Mouse (Mus musculus) hindbrain, embryonic 15.5 days (tissue): ENCODE data around the gene Wbp1l. TPM values are rescaled to one million over a fixed set of nuclear protein-coding genes. Genes with fewer than 3 reads are reported as not detected.
A peak's percentile ranks its signal among the peaks of the same experiment; 100 is the strongest.

Experiments used
- ATAC-seq: fragments of 200-750 bp; cut with Nextera tagmentation; 2 replicates; pipeline ENCODE4 v1.8.0; 2017; ENCODE audit warnings: low read depth, moderate number of reproducible peaks, moderate TSS enrichment; ENCODE audit not compliant: low FRiP score
- H3K27ac ChIP-seq: fragments of 300-500 bp; sonication (generic); replicated peaks from 2 replicates; pipeline ENCODE4 v1.5.1; 2015; ENCODE audit warnings: mild to moderate bottlenecking, inconsistent platforms
- H3K27me3 ChIP-seq: fragments of 300-500 bp; sonication (generic); 2 replicates; pipeline ENCODE4 v1.6.1; 2015; ENCODE audit warnings: control low read depth, inconsistent platforms
- H3K36me3 ChIP-seq: fragments of 300-500 bp; sonication (generic); 2 replicates; pipeline ENCODE4 v1.6.1; 2015; ENCODE audit warnings: control low read depth, inconsistent platforms
- H3K4me1 ChIP-seq: fragments of 300-500 bp; sonication (generic); replicated peaks from 2 replicates; pipeline ENCODE4 v1.6.1; 2015; ENCODE audit warnings: control low read depth, inconsistent platforms
- H3K4me2 ChIP-seq: fragments of 300-500 bp; sonication (generic); 2 replicates; pipeline ENCODE4 v1.6.1; 2015; ENCODE audit warnings: moderate library complexity, mild to moderate bottlenecking, inconsistent platforms
- H3K4me3 ChIP-seq: fragments of 300-500 bp; sonication (generic); 2 replicates; pipeline ENCODE4 v1.5.1; 2015; ENCODE audit warnings: mild to moderate bottlenecking, inconsistent platforms
- H3K9ac ChIP-seq: fragments of 300-500 bp; sonication (generic); 2 replicates; pipeline ENCODE4 v1.6.1; 2015; ENCODE audit warnings: inconsistent platforms
- H3K9me3 ChIP-seq: fragments of 300-500 bp; sonication (generic); 2 replicates; pipeline ENCODE4 v1.6.1; 2016; ENCODE audit warnings: control low read depth, inconsistent platforms
- WGBS: fragments of 180-500 bp; shearing (Covaris S2); methylation state at CpG from one replicate; pipeline ENCODE4 v1.1.7; 2015; 5-methylcytosine and 5-hydroxymethylcytosine counted together
- polyA plus RNA-seq: library from polyadenylated mRNA; unstranded; fragments of >200 nt; fragmentation: Nextera tagmentation; extraction: Ambion mirVana; gene quantifications from 2 replicates; pipeline ENCODE4 v1.2.1, GENCODE M21; 2015

Gene Wbp1l
- polyA plus RNA-seq, 1 experiment from 2014 or later, result 41.1 TPM

GRCm38 (mm10) chr19:46697840-46698517, 99.1 kb downstream of the Wbp1l start:
- 54% methylated on average over 19 of the region's 19 CpGs for WGBS
- H3K36me3 ChIP-seq, result peaks cover 20% of the 10 kb centered on the region; the same call in 1 of the 2 replicates

GRCm38 (mm10) chr19:46699011-46699481, 100.2 kb downstream of the Wbp1l start:
- Histone ChIP-seq H3K9me3 (no peaks in the 10 kb centered on the region), H3K4me1 (no peaks in the 10 kb centered on the region), H3K27ac (no peak overlapping the region), H3K4me2 (no peak overlapping the region), H3K9ac (no peak overlapping the region), H3K4me3 (no peak overlapping the region), H3K36me3 (peaks cover 20% of the 10 kb centered on the region; the same call in 1 of the 2 replicates), H3K27me3 (no peaks in the 10 kb centered on the region)
- ATAC-seq, result no peak
- WGBS, result 77% methylated on average over 10 of the region's 10 CpGs

More at GRCm38 (mm10) chr19:46697840-46698517, 99.1 kb downstream of the Wbp1l start:
- no peak for ATAC-seq
- no peaks in the 10 kb centered on the region for H3K27me3 ChIP-seq
- H3K9me3 ChIP-seq, result no peaks in the 10 kb centered on the region
- no peak overlapping the region for H3K4me2 ChIP-seq
- H3K4me1 ChIP-seq, result no peaks in the 10 kb centered on the region
- H3K9ac ChIP-seq, result no peak overlapping the region
- H3K4me3 ChIP-seq, result no peak overlapping the region
- no peak overlapping the region for H3K27ac ChIP-seq

- Histone ChIP-seq H3K27me3 (no peaks in the 10 kb centered on the region), H3K9me3 (no peaks in the 10 kb centered on the region), H3K4me1 (no peaks in the 10 kb centered on the region), H3K36me3 (peaks cover 18% of the 10 kb centered on the region; the same call in 1 of the 2 replicates), H3K9ac (no peak overlapping the region), H3K4me2 (no peak overlapping the region), H3K27ac (no peak overlapping the region), H3K4me3 (no peak overlapping the region)
- no peak for ATAC-seq
- 88% methylated on average over 9 of the region's 9 CpGs for WGBS
Observed at GRCm38 (mm10) chr19:46701156-46701555, 102.3 kb downstream of the Wbp1l start.

- 63% methylated on average over 7 of the region's 7 CpGs for WGBS
- no peak overlapping the region for H3K9ac ChIP-seq
Observed at GRCm38 (mm10) chr19:46705779-46706495, 107.1 kb downstream of the Wbp1l start.

GRCm38 (mm10) chr19:46706540-46707295, 107.8 kb downstream of the Wbp1l start:
- Histone ChIP-seq H3K36me3 (peaks cover 3% of the 10 kb centered on the region; the same call in 1 of the 2 replicates), H3K9ac (no peak overlapping the region; the same call in 1 of the 2 replicates), H3K9me3 (no peaks in the 10 kb centered on the region), H3K27me3 (no peaks in the 10 kb centered on the region), H3K4me2 (peak overlapping the region; percentile 59), H3K4me3 (peak overlapping the region; percentile 41), H3K27ac (no peak overlapping the region), H3K4me1 (peaks cover 8% of the 10 kb centered on the region; the same call in 1 of the 2 replicates)
- ATAC-seq, result no peak
- 81% methylated on average over 9 of the region's 9 CpGs for WGBS

More at GRCm38 (mm10) chr19:46705779-46706495, 107.1 kb downstream of the Wbp1l start:
- ATAC-seq, result no peak
- Histone ChIP-seq H3K4me3 (no peak overlapping the region), H3K4me2 (no peak overlapping the region), H3K27me3 (no peaks in the 10 kb centered on the region), H3K9me3 (no peaks in the 10 kb centered on the region), H3K36me3 (peaks cover 8% of the 10 kb centered on the region; the same call in 1 of the 2 replicates), H3K27ac (no peak overlapping the region), H3K4me1 (peaks cover 8% of the 10 kb centered on the region; the same call in 1 of the 2 replicates)

Other genes with a start within 250 kb of the Wbp1l start
- gene 2310034G01Rik, start 248.8 kb upstream of the Wbp1l start, polyA plus RNA-seq, result 2.0 and 2.3 TPM in 2 replicates
- gene Actr1a, start 203.3 kb upstream of the Wbp1l start, polyA plus RNA-seq, result 329 and 338 TPM in 2 replicates
- 23.4 and 24.7 TPM in 2 replicates for gene Sufu, start 202.2 kb upstream of the Wbp1l start, polyA plus RNA-seq
- gene Trim8, start 97.4 kb upstream of the Wbp1l start, polyA plus RNA-seq, result 27.8 and 31.9 TPM in 2 replicates
- 208 and 221 TPM in 2 replicates for gene Arl3, start 25.9 kb upstream of the Wbp1l start, polyA plus RNA-seq
- 10.2 and 11.3 TPM in 2 replicates for gene Sfxn2, start 25.7 kb upstream of the Wbp1l start, polyA plus RNA-seq
- gene Cyp17a1, start 74.1 kb downstream of the Wbp1l start, polyA plus RNA-seq, result not detected in 2 replicates
- 23.2 and 25.6 TPM in 2 replicates for gene Borcs7, start 90.8 kb downstream of the Wbp1l start, polyA plus RNA-seq
- 37.6 and 39.6 TPM in 2 replicates for gene As3mt, start 108.4 kb downstream of the Wbp1l start, polyA plus RNA-seq
- 8.6 and 9.4 TPM in 2 replicates for gene Cnnm2, start 162.5 kb downstream of the Wbp1l start, polyA plus RNA-seq